Mouse (Mus musculus) urinary bladder, postnatal 14 days (tissue): ENCODE measurements around the gene Isca2.

ENCODE experiments used
- DNase-seq: peaks from one replicate; pipeline ENCODE4 v3.0.0; 2021; ENCODE audit warnings: low spot score

Gene Isca2

GRCm38 (mm10) chr12:84773476-84773875, 425 bp downstream of the Isca2 start:
- DNase-seq: peak; percentile 28

GRCm38 (mm10) chr12:84774376-84774775, 1.3 kb downstream of the Isca2 start:
- DNase-seq: no peak

- no peak for DNase-seq
These were observed 3.2 kb downstream of the Isca2 start for GRCm38 (mm10) chr12:84776229-84776628.

- peak; percentile 92 for DNase-seq
These were observed 11.7 kb downstream of the Isca2 start for GRCm38 (mm10) chr12:84784604-84785381.

GRCm38 (mm10) chr12:84786091-84786490, 13.0 kb downstream of the Isca2 start:
- no peak for DNase-seq

GRCm38 (mm10) chr12:84790853-84791252, 17.8 kb downstream of the Isca2 start:
- DNase-seq: no peak

- DNase-seq: no peak
These were observed 19.6 kb downstream of the Isca2 start for GRCm38 (mm10) chr12:84792629-84793028.

GRCm38 (mm10) chr12:84794647-84795046, 21.6 kb downstream of the Isca2 start:
- DNase-seq: no peak

GRCm38 (mm10) chr12:84799086-84799485, 26.0 kb downstream of the Isca2 start:
- DNase-seq: no peak

GRCm38 (mm10) chr12:84800419-84800818, 27.4 kb downstream of the Isca2 start:
- no peak for DNase-seq

GRCm38 (mm10) chr12:84801532-84802110, 28.6 kb downstream of the Isca2 start:
- DNase-seq: no peak

- no peak for DNase-seq
These were observed 29.6 kb downstream of the Isca2 start for GRCm38 (mm10) chr12:84802625-84803024.

- no peak for DNase-seq
These were observed 32.3 kb downstream of the Isca2 start for GRCm38 (mm10) chr12:84805228-84805842.

GRCm38 (mm10) chr12:84806010-84806409, 33.0 kb downstream of the Isca2 start:
- DNase-seq: no peak

- DNase-seq: no peak
These were observed 33.7 kb downstream of the Isca2 start for GRCm38 (mm10) chr12:84806726-84807125.

GRCm38 (mm10) chr12:84807351-84807750, 34.3 kb downstream of the Isca2 start:
- DNase-seq: no peak

- DNase-seq: no peak
These were observed 36.0 kb downstream of the Isca2 start for GRCm38 (mm10) chr12:84809033-84809432.

GRCm38 (mm10) chr12:84810810-84811209, 37.8 kb downstream of the Isca2 start:
- DNase-seq: no peak

GRCm38 (mm10) chr12:84811510-84811909, 38.5 kb downstream of the Isca2 start:
- DNase-seq: no peak

- DNase-seq: no peak
These were observed 39.0 kb downstream of the Isca2 start for GRCm38 (mm10) chr12:84812004-84812403.

- no peak for DNase-seq
These were observed 40.7 kb downstream of the Isca2 start for GRCm38 (mm10) chr12:84813773-84814172.

- DNase-seq: no peak
These were observed 41.7 kb downstream of the Isca2 start for GRCm38 (mm10) chr12:84814663-84815325.

GRCm38 (mm10) chr12:84818496-84818895, 45.4 kb downstream of the Isca2 start:
- DNase-seq: no peak
